Comparison of ENCODE assay signal across 8 mouse cellular contexts in the genomic region with DNA sequence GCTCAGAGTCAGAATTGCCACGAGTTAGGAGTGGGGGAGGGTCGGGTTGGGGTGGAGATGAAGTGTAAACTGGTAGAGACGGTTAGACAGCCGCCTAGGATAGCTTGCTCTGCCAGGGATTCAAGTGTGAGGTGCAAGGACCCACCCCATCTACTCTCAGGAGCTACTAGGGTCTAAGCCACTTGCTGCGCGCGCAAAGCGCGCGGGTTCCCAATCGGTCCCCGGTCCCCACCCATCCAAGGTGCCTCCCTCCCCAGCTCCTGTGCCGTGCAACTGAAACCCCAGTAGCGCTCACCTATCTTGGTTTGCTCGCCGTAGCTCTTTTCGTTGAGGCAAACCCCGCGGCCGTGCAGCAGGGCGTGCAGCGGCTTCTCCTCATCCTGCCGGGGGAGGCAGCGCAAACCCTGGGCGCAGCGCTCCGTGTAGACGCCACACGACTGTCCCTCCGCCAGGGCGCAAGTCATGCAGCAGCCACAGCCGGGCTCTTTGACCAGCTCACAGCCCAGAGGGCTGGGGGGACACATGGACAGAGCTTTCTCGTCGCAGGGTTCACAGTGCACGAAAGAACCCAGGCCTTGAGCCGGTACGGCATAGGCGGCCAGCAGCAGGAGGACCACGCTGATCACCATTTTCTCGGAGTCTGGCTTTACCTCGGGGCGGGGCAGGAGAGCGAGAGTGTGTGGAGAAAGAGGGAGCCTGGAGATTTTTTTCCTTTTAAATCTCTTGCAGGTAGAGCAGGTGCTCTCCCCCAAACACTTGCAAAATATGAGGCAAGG. TPM values are rescaled to one million over a fixed set of nuclear protein-coding genes. Genes with fewer than 3 reads are reported as not detected.
DNase-seq lines count a peak whose midpoint lies in the region; ATAC-seq and TF ChIP-seq lines count a peak whose summit lies in the region.

No protein-coding gene starts in this region.

- no peaks in the 10 kb centered on the region for H3K27me3 ChIP-seq in hindbrain, postnatal 0 days (ENCODE audit: insufficient read depth, low read length)
- H3K27me3 ChIP-seq in myocyte (ENCODE audit: control insufficient read depth, insufficient read depth, insufficient read length), result no peaks in the 10 kb centered on the region

- no peaks in the 10 kb centered on the region for H3K36me3 ChIP-seq in hindbrain, postnatal 0 days (ENCODE audit: insufficient read depth, low read length)
- H3K36me3 ChIP-seq in myocyte (ENCODE audit: control insufficient read depth, insufficient read depth), result no peaks in the 10 kb centered on the region

- peak overlapping the region; percentile 83 for H3K4me2 ChIP-seq in hindbrain, postnatal 0 days (ENCODE audit: low read depth, low read length)
- peak overlapping the region; percentile 63 for H3K4me2 ChIP-seq in myocyte (ENCODE audit: low read depth)

- DNase-seq in heart, adult 18-20 months, result peak; percentile 55 to 70
- no peak for DNase-seq in heart, postnatal 25 days (ENCODE audit: low spot score)
- peak; percentile 80 for DNase-seq in cerebellum, adult 9-10 months
- DNase-seq in frontal cortex, postnatal 36 days (ENCODE audit: low spot score in 2 of 2), result peak; percentile 76 to 79
- DNase-seq in hindbrain, postnatal 0 days (ENCODE audit: low spot score), result peak; percentile 75
- peak; percentile 80 to 83 for DNase-seq in left cerebral cortex, postnatal 36 days (ENCODE audit: low spot score in 2 of 2)

- H3K9me3 ChIP-seq in hindbrain, postnatal 0 days (ENCODE audit: low read length), result no peaks in the 10 kb centered on the region

- peak; percentile 8 for ATAC-seq in hindbrain, postnatal 0 days
- no peak for ATAC-seq in megakaryocyte-erythroid progenitor cell, adult 5-6 weeks (replicated peaks; ENCODE audit: low FRiP score, low TSS enrichment, poor library complexity, severe bottlenecking)

- peaks cover 46% of the 10 kb centered on the region for H3K79me2 ChIP-seq in myocyte (ENCODE audit: control insufficient read depth, insufficient read depth)

- peak overlapping the region; percentile 92 for H3K27ac ChIP-seq in hindbrain, postnatal 0 days

- peak overlapping the region; percentile 61 for H3K9ac ChIP-seq in hindbrain, postnatal 0 days (replicated peaks; ENCODE audit: low read length)

- intact Hi-C loops in heart, postnatal 25 days (cut with DNase I), result loop anchor here (10.0 kb wide), 2 partner anchors 491 to 631 kb away; no protein-coding TSS in a partner anchor
- intact Hi-C loops in left cerebral cortex, postnatal 36 days (cut with DNase I), result no loop called here

- peak overlapping the region; percentile 51 for H3K4me3 ChIP-seq in hindbrain, postnatal 0 days (ENCODE audit: low read length)
- H3K4me3 ChIP-seq in myocyte, result peak overlapping the region; percentile 97

- WGBS in hindbrain, postnatal 0 days, result under 1% methylated on average over 43 of the region's 43 CpGs

- peak; percentile 41 for TF ChIP-seq CTCF in hindbrain, postnatal 0 days (IDR thresholded peaks at IDR 0.05; ENCODE audit: low read depth)

- peak; percentile 96 for TF ChIP-seq POLR2A in myocyte (IDR thresholded peaks at IDR 0.05; ENCODE audit: insufficient read length, low read depth)

- peaks cover 16% of the 10 kb centered on the region; the same call in 1 of the 2 replicates for H3K4me1 ChIP-seq in hindbrain, postnatal 0 days (ENCODE audit: insufficient read depth, low read length)

- H3ac ChIP-seq in myocyte (ENCODE audit: control insufficient read depth, insufficient read length), result peak overlapping the region; percentile 22

TF ChIP-seq in myocyte, 11 proteins besides CTCF, POLR2A, EP300 and RAD21:
- TF ChIP-seq REST (IDR thresholded peaks at IDR 0.05; ENCODE audit: insufficient read depth, insufficient read length) (no peak), POLR2AphosphoS2 (IDR thresholded peaks at IDR 0.05; ENCODE audit: insufficient read length, low read depth) (peak; percentile 94), CEBPB (IDR thresholded peaks at IDR 0.05; ENCODE audit: insufficient read depth, poor library complexity, severe bottlenecking) (no peak), E2F4 (IDR thresholded peaks at IDR 0.05; ENCODE audit: insufficient read depth) (no peak), TCF3 (IDR thresholded peaks at IDR 0.05; ENCODE audit: insufficient read length, low read depth) (no peak), MYOD1 (IDR thresholded peaks at IDR 0.05; ENCODE audit: control insufficient read depth in 1 of 3, insufficient read length in 2 of 3, low read depth in 2 of 3) (no peak), SRF (IDR thresholded peaks at IDR 0.05; ENCODE audit: control insufficient read depth, insufficient read length, low read depth) (no peak), MYOG (IDR thresholded peaks at IDR 0.05; ENCODE audit: control insufficient read depth in 1 of 3, insufficient read depth in 1 of 3, insufficient read length in 2 of 3, low read depth in 2 of 3) (peak in 1 of 3 experiments; percentile 26), TCF12 (IDR thresholded peaks at IDR 0.05; ENCODE audit: insufficient read depth, poor library complexity, severe bottlenecking) (no peak), MAX (IDR thresholded peaks at IDR 0.05; ENCODE audit: low read depth) (no peak), USF1 (IDR thresholded peaks at IDR 0.05; ENCODE audit: low read depth) (no peak)

RNA-seq across cellular contexts. Expression of gene Igfbp5, which starts 1.0 kb away (rescaled TPM):
- total RNA-seq in heart, adult 18-20 months (2021), result 100 to 1,000 TPM in 1 of 2 experiments, 10 to 100 TPM in 1; 80.7 to 123 TPM
- total RNA-seq in heart, postnatal 25 days (2021), result 100 to 1,000 TPM; 112 to 149 TPM
- total RNA-seq in hindbrain, postnatal 0 days (2014; rRNA removed), result 127 and 131 TPM in 2 replicates
- 40.0 and 44.6 TPM in 2 replicates for polyA plus RNA-seq in hindbrain, postnatal 0 days (2015; fragmentation: Nextera tagmentation; extraction: Ambion mirVana)
- total RNA-seq in left cerebral cortex, postnatal 36 days (2021), result 10 to 100 TPM; 52.4 to 61.4 TPM
- polyA plus RNA-seq in myocyte (2012; fragmentation: generic; extraction: Trizol), result 691 TPM
- not detected in 2 replicates for total RNA-seq in megakaryocyte-erythroid progenitor cell, adult 5-6 weeks (2014; fragmentation: Nextera tagmentation)
- 0.53 TPM in 1 of 2 replicates, not detected in the other for total RNA-seq in megakaryocyte-erythroid progenitor cell, adult 5-6 weeks (2017)

RNA-seq across cellular contexts. Expression of gene Igfbp2, which starts 49.4 kb away (rescaled TPM):
- under 1 TPM; 0.37 to 0.51 TPM for total RNA-seq in heart, adult 18-20 months (2021)
- not detected for total RNA-seq in heart, postnatal 25 days (2021)
- total RNA-seq in hindbrain, postnatal 0 days (2014; rRNA removed), result 686 and 698 TPM in 2 replicates
- polyA plus RNA-seq in hindbrain, postnatal 0 days (2015; fragmentation: Nextera tagmentation; extraction: Ambion mirVana), result 470 and 480 TPM in 2 replicates
- total RNA-seq in left cerebral cortex, postnatal 36 days (2021), result 10 to 100 TPM; 75.9 to 80.0 TPM
- 83.7 TPM for polyA plus RNA-seq in myocyte (2012; fragmentation: generic; extraction: Trizol)
- total RNA-seq in megakaryocyte-erythroid progenitor cell, adult 5-6 weeks (2014; fragmentation: Nextera tagmentation), result not detected in 2 replicates
- not detected in 2 replicates for total RNA-seq in megakaryocyte-erythroid progenitor cell, adult 5-6 weeks (2017)

Comparison
In these comparisons a context has a peak if more than half of its experiments do, and no peak if none do; other contexts are left out.
1. RNA of gene Igfbp5, which starts 1.0 kb away (total RNA-seq): 112 to 149 TPM in heart, postnatal 25 days, 127 to 131 TPM in hindbrain, postnatal 0 days, 80.7 to 123 TPM in heart, adult 18-20 months and 52.4 to 61.4 TPM in left cerebral cortex, postnatal 36 days; 0.53 TPM in megakaryocyte-erythroid progenitor cell, adult 5-6 weeks; every median in the first group is over 10 times any median in the second.
2. RNA of gene Igfbp2, which starts 49.4 kb away (total RNA-seq): 686 to 698 TPM in hindbrain, postnatal 0 days and 75.9 to 80.0 TPM in left cerebral cortex, postnatal 36 days; 0.37 to 0.51 TPM in heart, adult 18-20 months, not detected in heart, postnatal 25 days and not detected in megakaryocyte-erythroid progenitor cell, adult 5-6 weeks; every median in the first group is over 10 times any median in the second.